Mouse (Mus musculus): Measurements from ENCODE around the gene Sbf2.

Gene Sbf2

DNA sequence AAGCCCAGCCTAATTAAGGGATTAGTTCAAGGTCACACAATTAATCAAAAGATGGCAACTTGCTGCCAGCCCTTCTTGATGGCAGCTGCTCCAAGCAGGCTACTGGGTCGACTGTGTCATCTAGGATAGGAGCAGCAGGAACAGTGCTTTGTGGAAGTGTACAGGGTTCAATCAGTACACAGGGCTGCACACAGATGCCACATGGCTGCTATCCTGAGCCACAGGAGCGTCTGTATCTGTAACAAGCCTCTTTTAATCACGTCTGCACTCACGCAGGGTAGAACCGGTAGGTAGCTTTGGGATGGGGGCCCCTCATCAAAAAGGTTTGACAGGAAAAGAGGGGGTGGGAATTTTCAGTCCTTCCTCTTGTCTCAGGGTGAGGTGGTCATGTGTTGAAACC, 308.4 kb downstream of the Sbf2 start:
- DNase-seq (ENCODE audit: low read depth), result no peak

DNA sequence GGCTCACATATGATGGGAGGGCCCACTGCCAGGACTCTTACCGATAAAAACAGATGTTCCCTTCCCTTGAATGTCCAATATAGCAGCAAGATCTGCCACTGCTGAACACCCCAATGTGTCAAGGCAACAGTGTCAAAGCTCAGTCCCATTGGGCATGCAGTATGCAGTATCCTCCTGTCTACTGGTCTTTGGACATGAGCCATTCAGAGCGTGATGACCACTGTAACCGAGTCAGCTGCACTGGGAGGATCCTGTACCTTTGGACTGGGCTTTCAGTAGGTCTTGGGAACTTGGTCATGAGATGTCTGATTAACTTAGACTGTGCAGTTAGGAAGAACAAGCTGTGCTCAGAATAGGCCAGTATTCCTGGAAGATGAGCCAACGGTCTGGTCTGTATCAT, 309.2 kb downstream of the Sbf2 start:
- no peak for DNase-seq (ENCODE audit: low read depth)

DNA sequence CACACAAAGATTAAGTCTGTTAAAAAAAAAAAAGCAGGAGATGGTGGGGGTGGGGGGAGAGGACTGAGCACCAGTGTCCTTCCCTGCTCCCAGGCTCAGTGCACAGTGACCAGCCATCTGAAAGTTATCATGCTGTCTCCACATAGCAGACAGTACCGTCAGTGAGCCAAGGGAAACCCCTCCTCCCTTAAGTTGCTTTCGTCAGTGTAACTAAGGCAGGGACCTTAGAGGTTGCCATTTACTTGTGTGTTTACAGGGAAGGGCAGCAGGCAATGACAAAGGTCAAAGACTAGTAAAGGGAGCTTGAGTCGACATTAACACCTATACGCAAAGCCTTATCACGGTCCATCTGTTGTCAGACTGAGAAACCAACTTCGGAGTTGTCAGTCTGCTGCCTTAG, 311.8 kb downstream of the Sbf2 start:
- DNase-seq (ENCODE audit: low read depth), result no peak

DNA sequence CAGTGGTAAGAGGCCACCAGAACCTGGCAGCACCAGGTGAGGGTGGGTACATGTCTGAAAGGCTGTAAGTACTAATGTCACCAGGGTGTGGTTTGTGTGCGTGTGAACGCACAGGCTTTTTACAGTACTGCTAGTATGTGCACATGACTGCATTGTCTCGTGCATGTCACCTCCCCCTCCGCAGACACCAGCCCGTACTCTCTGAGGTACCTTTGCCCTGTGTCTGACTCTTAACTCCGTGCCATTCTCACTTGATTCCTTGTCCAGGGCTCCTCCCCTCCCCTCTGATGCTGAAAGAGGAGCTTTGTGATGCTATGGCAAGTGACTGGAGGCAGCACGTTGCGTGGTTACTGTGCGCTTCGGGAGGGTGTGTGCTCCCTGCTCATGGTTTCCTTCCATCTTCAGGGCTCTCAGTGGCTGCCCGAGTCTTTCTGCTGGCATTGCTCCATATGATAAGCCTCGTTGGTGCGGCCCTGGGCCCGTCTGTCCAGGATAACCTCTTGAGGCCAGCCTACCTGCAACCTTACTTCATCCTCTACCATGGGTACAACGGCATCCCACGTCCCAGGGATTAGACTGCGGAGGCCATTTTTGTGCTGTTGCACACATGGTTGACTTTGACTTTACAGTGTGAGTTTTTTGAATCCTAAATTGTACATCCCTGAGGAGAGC, 315.8 kb downstream of the Sbf2 start:
- DNase-seq (ENCODE audit: low read depth), result no peak

DNA sequence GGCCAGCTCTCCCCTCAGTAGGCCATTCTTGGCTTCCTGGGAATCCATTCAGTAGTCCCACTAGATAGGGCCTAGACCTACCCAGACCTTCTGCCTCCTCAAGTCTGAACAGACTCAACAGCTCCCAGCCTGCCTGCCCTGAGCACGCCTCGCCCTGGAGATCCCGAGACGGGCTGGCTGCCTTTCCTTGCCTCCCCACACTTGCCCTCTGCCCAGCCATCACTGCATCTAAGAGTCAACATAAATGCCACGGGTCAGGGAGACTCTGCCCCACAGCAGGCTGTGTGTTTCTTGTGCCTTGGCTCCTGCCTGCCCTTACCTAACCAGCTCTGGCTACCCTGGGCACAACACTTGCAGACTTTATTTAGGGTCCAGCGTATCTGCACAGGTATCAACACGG, 316.6 kb downstream of the Sbf2 start:
- no peak for DNase-seq (ENCODE audit: low read depth)

DNA sequence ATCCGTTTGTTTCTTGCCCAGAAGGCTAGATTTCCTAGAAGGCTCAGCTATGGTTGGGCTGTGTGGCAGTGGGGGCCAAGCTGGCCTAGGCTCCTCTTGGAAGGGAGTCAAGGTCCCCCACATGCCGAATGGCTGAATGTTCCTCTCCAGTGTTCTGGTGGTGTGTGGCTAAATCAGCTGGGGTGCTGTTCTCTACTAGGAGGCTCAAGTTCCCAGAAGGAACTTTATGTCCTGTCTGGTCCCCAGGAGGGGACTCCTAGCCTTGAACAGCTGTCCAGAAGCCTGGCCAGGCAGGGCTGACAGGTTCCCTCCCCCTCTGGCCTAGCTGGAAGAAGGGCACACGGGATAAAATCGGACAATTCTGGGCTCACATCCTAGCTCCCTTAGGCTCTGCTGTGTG, 317.1 kb downstream of the Sbf2 start:
- DNase-seq (ENCODE audit: low read depth), result no peak

DNA sequence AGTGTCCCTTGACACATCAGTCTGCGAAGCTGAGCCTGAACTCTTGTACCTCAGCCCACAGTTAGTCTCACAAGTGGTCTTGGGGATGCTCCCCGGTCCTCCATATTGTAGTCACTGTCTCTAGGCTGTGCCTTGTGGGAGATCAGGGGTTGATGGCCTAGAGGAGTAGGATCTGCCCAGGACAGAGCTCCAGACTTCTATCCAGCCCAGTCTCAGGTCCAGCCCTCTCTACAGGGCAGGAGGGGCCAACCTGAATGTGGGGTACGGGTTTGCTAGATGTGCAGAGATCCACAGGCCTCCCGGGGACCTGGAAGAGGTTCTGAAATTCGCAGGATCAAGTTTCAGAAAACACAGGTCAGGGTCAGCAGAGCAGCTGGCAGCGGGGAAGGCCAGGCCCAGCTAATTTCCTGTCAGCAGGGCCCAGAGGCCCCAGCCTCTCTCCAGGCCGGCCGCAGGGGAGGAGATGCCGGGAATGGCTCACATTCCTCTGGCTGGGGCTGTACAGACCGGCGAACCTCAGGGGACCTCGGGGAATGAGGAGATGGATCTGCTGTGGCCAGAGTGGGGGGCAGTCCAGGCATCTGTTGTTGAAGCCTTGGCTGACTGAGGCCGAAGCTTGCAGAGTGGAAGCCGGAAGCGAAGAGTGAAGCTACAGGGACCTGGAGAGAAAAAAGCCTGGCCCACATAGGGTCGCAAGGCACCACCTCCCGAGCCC, 317.7 kb downstream of the Sbf2 start:
- DNase-seq (ENCODE audit: low read depth), result peak; percentile 91

DNA sequence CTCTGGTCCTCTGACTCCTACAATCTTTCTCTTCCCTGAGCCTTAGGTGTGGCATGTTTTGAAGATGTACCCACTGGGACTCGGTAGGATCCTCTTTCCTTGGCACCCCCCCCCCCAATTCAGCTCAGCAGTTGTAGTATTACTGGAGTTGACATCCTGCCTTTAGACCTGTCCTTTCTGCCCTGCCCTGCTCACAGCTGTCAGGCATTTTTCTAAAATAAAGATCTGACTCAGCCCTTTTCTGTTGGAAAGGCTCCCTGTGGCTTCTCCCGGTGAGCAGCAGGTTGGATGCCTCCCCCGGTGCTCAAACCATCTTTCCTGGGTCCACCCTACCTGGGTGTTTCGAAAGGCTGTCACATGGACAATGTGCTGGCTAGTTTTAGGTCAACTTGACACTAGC, 325.1 kb downstream of the Sbf2 start:
- DNase-seq (ENCODE audit: low read depth), result no peak

DNA sequence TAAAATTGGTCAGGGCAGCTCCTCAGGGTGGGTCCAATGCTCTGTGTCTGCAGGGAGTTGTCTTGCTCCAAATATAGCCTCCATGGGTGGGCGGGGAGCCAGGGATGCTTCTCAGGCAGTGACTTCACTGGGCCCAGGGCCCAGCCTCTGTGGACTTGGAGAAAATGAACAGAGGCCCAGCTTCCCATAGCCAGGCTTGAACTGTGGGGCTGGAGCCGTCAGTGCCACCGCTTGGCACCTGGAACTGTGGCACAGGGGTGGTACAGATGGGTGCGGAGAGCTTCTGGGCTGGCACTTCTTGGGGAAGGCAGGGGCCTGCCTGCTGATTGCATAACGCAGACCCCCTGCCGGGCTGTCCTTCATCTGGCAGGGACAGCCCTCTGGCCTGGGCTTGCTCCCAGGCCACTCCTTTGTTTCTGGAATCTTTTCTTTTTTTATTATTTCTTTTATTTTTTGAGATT, 326.0 kb downstream of the Sbf2 start:
- DNase-seq (ENCODE audit: low read depth), result no peak

DNA sequence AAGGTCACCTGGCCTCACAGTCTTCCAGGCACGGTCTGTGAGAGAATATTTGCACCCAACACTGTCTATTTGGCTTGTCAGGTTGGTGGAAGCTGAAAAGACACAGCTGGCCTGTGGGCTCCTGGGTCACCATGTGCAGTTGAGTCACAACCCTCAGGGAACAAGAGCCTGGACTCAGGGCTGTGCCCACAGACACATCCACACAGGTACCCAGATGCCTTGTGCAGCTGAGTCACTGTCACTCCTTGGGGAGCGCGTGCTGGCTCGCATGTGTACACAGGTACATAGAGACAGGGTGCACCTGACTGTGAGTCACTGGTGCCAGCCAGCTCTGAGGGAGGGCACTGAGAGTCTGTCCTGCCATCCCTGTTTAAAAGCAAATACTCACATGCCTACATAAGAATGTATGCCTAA, 326.5 kb downstream of the Sbf2 start:
- no peak for DNase-seq (ENCODE audit: low read depth)

DNA sequence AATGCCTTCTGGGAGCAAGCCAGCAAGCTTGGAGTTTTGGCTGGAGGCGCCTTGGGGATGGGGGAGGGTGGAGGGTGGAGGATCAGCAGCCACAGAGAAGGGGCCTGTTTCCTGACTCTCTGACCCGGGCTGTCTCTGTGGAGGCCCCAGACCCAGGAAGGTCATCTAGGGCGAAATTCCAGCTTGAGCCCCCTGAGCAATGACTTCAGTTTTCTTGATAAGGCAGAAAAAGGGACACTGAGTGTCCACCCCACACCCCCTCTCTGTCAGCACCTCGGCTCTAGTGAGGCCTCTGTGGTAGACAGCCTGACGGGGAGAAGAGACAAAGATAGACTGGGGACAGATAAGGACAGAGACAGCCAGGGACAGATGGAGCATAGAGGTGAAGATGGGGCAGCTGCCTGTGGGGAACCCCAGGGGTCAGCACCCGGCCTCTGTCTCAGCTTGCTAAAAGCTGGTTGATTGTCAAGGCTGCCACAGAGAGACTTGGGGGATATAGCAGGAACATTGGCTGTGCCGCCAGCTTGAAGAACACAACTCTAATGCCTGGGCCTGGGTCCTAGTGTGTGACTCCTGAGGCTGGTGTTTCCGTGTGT, 327.1 kb downstream of the Sbf2 start:
- DNase-seq (ENCODE audit: low read depth), result no peak

DNA sequence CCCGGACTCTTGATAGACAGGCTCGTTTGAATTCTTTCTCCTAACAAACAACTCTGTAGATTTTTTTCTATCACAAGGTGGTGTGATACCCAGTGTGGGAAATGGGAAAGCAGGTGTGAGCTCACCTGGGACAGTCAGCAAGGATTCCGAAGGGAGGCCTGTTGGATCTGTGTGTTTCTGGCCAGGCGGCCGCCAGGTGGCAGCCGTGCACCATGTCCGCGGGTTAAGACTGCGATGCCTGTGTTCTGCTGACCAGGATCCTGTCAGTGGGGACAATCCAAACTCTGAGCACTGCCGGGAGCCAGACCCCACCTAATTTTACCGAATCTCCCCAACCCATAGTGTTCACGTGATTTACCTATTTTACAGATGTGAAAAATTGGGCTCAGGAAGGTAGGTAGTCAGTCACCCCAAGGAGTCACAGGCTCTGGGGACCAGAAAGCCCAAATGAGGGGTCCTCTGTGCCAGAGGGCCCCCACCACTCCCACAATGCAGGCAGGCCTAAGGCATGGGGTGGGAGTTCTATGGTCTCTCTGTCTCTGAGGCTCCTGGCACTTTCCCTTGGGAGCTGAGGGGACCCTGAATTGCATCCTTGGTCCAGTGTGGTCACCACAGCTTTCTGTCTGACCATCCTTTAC, 327.8 kb downstream of the Sbf2 start:
- DNase-seq (ENCODE audit: low read depth), result no peak

DNA sequence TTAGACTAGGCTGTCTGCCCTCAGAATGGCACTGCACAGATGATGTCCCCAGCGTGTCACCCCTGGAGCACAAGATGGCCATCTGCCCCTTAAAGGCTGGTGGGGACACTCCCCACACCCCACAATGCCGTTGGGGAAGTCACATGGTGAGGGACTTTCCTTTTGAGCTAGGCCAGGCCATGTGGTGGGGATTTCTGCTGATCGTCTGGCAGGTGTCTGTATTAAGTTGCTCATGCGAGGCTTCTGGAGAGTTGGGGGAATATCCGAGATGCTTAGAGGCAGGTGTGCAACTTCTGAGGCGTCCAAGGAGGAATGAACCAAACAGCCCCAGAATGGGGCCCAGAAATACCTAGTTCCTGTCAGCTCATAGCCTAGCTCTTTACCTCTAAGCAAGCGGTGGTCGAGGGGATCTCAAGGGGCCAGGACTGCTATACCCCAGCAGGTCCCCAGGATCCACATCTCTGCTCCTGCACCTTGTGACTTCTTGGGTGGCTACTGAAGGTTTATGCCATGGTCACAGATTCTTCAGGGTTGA, 328.5 kb downstream of the Sbf2 start:
- no peak for DNase-seq (ENCODE audit: low read depth)

DNA sequence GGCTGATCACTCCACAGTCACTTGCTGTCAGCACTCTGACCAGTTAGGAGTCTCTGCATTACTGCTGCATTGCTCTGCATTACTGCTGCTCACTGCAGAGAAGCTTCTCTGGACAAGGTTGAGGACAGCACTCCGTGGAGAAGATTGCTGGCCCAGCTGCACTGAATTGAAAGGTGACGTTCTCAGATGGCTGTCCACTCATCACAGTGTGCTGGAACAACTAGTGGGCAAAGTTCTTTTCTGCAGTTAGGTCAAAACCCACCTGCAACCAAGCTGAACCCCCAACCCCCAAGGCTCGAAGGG, 328.9 kb downstream of the Sbf2 start:
- DNase-seq (ENCODE audit: low read depth), result no peak

DNA sequence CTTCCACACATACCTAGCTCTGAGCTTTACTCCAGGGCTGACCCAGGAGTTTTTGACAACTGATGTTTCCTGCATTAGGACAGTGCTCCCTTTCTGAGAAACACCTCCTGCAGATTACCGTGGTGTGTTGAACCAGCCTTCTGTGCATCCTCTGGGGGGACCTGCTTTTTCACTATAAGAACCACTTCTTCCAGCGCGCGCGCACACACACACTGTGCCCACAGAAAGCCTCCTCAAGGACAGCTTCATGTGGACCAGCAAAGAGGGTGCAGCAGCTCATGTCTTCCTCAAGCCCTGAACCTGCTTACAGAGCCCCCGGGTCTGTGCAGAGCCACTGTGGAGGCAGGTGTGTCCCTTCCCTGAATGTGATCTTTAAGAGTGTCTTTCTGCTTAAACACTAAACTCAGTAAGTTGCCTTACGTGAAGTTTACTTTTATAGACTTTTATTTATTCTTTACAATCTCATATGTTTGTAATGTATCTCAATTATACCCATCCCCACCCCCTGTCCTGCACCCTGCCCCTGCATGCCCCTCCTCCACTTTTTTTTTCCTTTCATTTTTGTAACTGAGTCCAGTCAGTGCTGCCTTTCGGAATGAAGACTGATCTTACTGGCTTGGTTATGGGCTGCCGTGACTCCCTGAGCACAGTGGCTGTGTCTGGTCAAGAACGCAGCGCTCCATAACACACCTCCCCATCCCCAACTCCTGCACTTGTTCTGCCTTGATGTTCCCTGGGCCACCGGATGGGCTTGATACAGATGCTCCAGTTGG, 329.5 kb downstream of the Sbf2 start:
- DNase-seq (ENCODE audit: low read depth), result no peak

DNA sequence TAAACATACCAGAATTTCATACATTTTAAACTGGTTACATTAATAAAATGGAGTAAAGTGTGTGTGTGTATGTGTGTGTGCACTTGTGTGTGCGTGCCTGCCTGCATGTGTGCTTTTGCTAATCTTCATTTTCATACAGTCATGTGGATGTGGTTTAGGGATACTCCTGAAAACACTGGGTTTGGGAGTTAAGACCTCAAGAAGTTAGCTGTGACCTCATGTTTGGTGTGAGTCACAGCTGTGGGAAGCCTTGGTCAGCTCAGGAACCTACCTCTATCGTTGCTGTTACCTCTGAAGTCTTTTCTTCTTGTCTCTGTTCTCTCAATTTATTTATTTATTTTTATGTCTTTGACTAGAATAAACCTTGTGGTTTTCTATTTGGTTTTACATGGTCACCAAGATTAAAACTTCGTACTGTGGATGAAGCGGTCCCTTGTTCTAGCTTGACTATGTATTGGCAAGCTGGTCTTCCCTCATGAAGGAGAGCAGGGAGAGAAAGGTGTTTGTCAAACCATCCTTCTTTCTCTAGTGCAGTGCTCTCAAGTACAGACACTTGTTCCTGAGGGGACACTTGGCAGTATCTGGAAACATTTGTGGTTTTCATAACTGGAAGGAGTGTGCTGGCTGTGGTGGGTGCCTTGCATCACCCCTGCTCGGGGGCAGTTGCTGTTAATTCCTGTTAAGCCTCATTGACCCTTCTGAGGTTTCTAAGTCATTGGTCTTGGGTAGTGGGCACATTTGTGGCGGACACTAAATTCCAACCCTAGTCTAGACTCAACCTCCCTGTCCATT, 331.0 kb downstream of the Sbf2 start:
- no peak for DNase-seq (ENCODE audit: low read depth)

DNA sequence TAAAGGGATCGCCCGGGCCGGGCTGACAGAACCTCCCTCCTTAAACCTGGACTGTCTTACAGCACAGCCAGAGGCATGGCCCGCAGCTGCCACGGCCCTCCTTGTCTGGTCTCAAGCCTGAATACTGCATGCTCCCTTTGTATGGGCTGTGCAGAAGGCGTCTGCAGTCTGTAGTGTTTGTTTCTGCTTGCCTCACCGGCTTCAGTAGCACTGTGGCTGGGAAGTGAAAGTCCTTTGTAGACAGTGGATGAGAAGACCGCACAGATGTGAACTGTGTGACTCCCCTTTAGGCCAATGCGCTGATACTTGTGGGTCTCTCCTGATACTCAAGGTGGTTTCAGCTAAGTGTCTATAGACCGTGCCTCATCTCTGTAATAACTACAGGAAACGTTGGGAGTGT, 331.9 kb downstream of the Sbf2 start:
- no peak for DNase-seq (ENCODE audit: low read depth)

DNA sequence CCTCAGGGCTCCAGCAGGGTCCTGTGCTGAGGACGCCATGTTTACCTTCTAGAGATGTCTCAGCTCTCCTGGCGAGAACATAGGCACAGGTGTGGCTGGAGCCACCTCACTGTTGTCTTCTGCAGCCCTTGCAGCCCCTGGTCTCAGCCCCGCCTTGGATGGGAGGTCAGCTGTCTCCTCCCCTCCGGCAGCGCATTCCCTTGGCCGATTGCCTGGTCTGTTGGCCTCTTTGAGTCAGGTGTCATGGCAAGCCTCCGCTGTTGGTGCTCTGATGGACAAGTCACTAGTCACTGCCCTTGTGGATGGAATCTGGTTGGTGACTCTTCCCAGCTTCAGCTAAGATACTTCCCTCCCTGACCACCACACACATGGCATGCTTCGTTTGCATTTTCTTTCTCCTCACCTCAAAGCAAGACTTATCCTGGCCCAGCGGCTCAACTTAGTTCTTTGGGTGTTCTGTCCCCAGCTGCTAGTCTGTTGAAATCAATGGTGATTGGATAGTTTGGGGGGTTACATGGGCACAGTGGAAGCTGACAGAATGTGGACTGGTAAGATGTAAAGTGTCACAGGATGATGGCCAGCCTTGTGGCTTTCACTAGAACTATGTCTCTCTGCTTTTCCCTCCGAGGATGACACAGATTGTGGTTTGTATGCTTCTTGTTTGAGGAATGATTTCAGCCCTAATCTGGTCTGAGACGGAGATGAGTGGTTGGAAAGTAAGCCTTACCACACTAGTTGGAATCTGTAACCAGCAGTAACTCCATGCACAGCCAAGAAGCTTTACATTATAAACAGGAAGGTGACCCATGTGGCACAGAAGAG, 333.1 kb downstream of the Sbf2 start:
- no peak for DNase-seq (ENCODE audit: low read depth)

DNA sequence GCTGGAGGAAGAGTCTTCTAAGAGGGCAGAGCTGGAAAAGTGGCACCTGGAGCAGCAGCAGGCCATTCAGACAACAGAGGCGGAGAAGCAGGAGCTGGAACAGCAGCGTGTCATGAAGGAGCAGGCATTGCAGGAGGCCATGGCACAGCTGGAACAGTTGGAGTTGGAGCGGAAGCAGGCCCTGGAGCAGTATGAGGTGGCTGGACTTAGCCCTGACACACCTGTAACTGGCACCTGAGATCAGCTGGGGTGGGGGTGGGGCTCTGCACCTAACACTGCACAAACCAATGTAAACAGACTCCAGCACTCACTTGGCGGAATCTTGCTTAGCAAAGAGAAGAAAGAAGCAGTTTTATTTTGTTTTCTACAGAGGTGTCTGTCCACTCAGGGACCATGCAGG, 335.5 kb downstream of the Sbf2 start:
- DNase-seq (ENCODE audit: low read depth), result no peak

DNA sequence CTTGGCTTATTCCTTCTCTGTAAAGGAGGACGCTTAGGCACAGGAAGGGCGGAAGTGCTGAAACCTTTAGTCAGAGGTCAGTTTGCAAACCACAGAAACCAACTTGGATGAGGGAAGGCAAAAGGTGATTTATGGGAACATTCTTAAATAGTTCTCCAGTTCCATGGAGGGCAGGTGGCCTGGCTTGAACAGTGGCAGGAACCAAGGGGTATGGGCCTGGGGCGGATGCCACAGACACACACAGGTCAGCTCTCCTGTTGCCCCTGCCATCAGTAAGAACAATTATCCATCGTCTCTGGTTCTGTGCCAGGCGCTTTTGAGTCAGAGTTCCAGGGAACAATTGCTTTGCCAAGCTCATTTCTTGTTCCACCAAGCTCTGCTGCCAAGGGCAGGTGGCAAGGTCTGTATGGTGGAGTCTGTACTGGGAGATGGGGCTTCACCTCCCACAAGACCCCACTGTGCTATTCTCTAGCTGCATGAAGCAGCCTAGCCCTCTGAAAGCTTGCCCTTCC, 336.9 kb downstream of the Sbf2 start:
- DNase-seq (ENCODE audit: low read depth), result no peak
